Mouse (Mus musculus) cerebellum, adult 9-10 months (tissue): ENCODE measurements around the gene Itga2b.

ENCODE experiments used
- DNase-seq: peaks from one replicate; pipeline ENCODE4 v3.0.0; 2022

Itga2b gene

GRCm38 (mm10) chr11:102410345-102410744, 59.6 kb downstream of the Itga2b start:
- DNase-seq, result peak; percentile 36

GRCm38 (mm10) chr11:102409795-102410330, 60.1 kb downstream of the Itga2b start:
- peak; percentile 55 for DNase-seq

GRCm38 (mm10) chr11:102408888-102409794, 60.8 kb downstream of the Itga2b start:
- peak; percentile 63 for DNase-seq

GRCm38 (mm10) chr11:102408344-102408876, 61.5 kb downstream of the Itga2b start:
- DNase-seq, result peak; percentile 99

- no peak for DNase-seq
Measured at GRCm38 (mm10) chr11:102407834-102408215, 62.1 kb downstream of the Itga2b start, which contains the start of gene Slc25a39. Gene Slc25a39 (minus strand): TSS chr11:102407946.

GRCm38 (mm10) chr11:102406900-102407833, 62.8 kb downstream of the Itga2b start:
- DNase-seq, result peak; percentile 87

GRCm38 (mm10) chr11:102406401-102406800, 63.5 kb downstream of the Itga2b start:
- peak; percentile 70 for DNase-seq

- peak; percentile 58 for DNase-seq
Measured at GRCm38 (mm10) chr11:102405544-102406285, 64.2 kb downstream of the Itga2b start.

GRCm38 (mm10) chr11:102404161-102405010, 65.5 kb downstream of the Itga2b start:
- peak; percentile 60 for DNase-seq

- no peak for DNase-seq
Measured at GRCm38 (mm10) chr11:102403657-102404056, 66.3 kb downstream of the Itga2b start.
